Mouse (Mus musculus) stomach, embryonic 16.5 days (tissue): ENCODE results near the gene Rpf2. TPM values are rescaled to one million over a fixed set of nuclear protein-coding genes. Genes with fewer than 3 reads are reported as not detected.

Experiments used
- ATAC-seq: fragments of 200-750 bp; cut with Nextera tagmentation; 2 replicates; pipeline ENCODE4 v1.8.0; 2017; ENCODE audit warnings: moderate number of reproducible peaks, moderate TSS enrichment; ENCODE audit not compliant: insufficient read depth, low FRiP score
- H3K27ac ChIP-seq: fragments of 300-500 bp; sonication (generic); 2 replicates; pipeline ENCODE4 v1.5.1; 2014; ENCODE audit warnings: low read length
- H3K27me3 ChIP-seq: fragments of 300-500 bp; sonication (generic); 2 replicates; pipeline ENCODE4 v1.6.1; 2014; ENCODE audit warnings: low read length, control low read depth, mixed read lengths; ENCODE audit not compliant: control insufficient read depth, insufficient read depth
- H3K36me3 ChIP-seq: fragments of 300-500 bp; sonication (generic); 2 replicates; pipeline ENCODE4 v1.6.1; 2014; ENCODE audit warnings: low read length; ENCODE audit not compliant: control insufficient read depth, insufficient read depth
- H3K4me1 ChIP-seq: fragments of 300-500 bp; sonication (generic); 2 replicates; pipeline ENCODE4 v1.6.1; 2014; ENCODE audit warnings: low read length, control low read depth, mixed read lengths; ENCODE audit not compliant: control insufficient read depth, insufficient read depth
- H3K4me2 ChIP-seq: fragments of 300-500 bp; sonication (generic); 2 replicates; pipeline ENCODE4 v1.6.1; 2014; ENCODE audit warnings: low read depth, low read length, mixed read lengths
- H3K4me3 ChIP-seq: fragments of 300-500 bp; sonication (generic); replicated peaks from 2 replicates; pipeline ENCODE4 v1.5.1; 2014; ENCODE audit warnings: mild to moderate bottlenecking, low read length
- H3K9ac ChIP-seq: fragments of 300-500 bp; sonication (generic); 2 replicates; pipeline ENCODE4 v1.6.1; 2014; ENCODE audit warnings: low read length
- H3K9me3 ChIP-seq: fragments of 300-500 bp; sonication (generic); replicated peaks from 2 replicates; pipeline ENCODE4 v1.6.1; 2016; ENCODE audit warnings: low read length, control low read depth; ENCODE audit not compliant: control insufficient read depth
- whole genome bisulfite sequencing: fragments of 180-500 bp; shearing (Covaris S2); extraction: QIAGEN DNeasy Blood & Tissue Kit; methylation state at CpG from one replicate; pipeline ENCODE4 v1.1.7; 2014; 5-methylcytosine and 5-hydroxymethylcytosine counted together
- polyA plus RNA-seq: library from polyadenylated mRNA; unstranded; fragments of >200 nt; fragmentation: Nextera tagmentation; extraction: Ambion mirVana; gene quantifications from 2 replicates; pipeline ENCODE4 v1.2.1, GENCODE M21; 2015

Rpf2 gene
- 50.6 and 55.3 TPM in 2 replicates for polyA plus RNA-seq

DNA sequence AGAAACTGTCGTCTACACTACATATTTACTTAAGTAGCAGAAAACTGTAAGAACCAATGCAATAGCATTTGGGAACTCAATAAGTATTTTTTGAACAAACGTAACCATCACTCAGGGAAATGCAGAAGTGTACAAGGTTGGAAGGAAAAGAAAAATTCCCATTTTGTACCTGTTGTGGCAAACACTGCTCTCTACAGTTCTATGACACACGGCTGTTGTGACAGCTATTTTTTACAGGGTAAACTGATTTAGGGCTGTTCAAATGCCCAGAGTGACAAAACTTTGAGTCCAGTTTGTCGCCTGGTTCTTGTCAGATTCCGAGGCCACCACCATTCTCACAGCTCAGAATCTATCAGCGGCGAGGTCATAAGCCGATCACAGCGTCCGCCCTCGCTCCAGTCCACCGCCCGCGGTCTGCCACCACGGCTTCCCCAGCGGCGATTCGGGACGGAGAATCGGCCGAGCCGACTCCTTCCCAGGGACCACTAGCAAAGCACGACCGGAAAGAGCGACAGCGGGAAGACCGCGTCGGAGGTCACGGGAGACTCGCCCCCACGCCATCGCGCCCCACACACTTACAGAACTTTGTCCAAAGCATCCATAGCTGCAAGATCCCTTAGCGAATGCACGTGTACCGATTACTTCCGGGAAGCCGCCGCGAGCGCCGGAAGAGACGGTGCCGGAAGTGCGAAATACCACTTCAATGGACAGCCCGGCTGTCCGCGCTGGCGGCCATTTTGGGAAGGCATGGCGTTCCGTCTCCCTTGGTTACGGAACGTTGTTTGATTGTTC is at the start of gene Rpf2:
Gene Rpf2, minus strand, starts transcription at position 663 of the 792 bp plus-strand sequence.
- H3K4me1 ChIP-seq = no peaks in the 10 kb centered on the region
- H3K27ac ChIP-seq = peak within 1 kb of the TSS; percentile 51; the same call in 1 of the 2 replicates

DNA sequence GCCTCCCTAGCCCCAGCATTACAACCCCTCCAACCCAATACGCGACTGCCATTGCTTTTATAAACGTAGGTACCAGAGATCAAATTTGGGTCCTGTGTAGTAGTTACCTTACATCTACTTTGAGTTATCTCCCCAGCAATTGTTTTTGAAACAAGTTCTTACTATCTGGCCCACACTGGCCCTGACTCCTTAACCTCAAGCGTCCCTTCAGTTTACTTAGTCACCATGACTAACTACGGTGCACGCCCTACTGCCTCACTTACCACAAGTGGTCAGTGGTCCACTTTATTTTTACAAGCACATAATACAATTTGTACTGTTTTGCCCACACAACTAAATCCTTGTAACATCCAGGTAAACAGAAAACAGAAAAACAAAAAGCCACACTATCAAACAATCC is 45.8 kb upstream of the Rpf2 start:
- Histone ChIP-seq H3K9ac (no peak overlapping the region), H3K27me3 (no peaks in the 10 kb centered on the region), H3K4me2 (no peak overlapping the region), H3K27ac (no peak overlapping the region), H3K4me3 (no peak overlapping the region), H3K9me3 (no peaks in the 10 kb centered on the region), H3K4me1 (peaks cover 8% of the 10 kb centered on the region), H3K36me3 (peaks cover 5% of the 10 kb centered on the region; the same call in 1 of the 2 replicates)
- no peak for ATAC-seq
- WGBS = 82% methylated on average over 6 of the region's 6 CpGs

More for the DNA sequence above, at the start of gene Rpf2:
- Histone ChIP-seq H3K36me3 (peaks cover 19% of the 10 kb centered on the region), H3K4me3 (peak within 1 kb of the TSS; percentile 92), H3K9me3 (no peaks in the 10 kb centered on the region), H3K9ac (peak within 1 kb of the TSS; percentile 80), H3K4me2 (peak within 1 kb of the TSS; percentile 86), H3K27me3 (no peaks in the 10 kb centered on the region)
- under 1% methylated on average over 54 of the region's 54 CpGs for WGBS
- ATAC-seq = peak; percentile 92

DNA sequence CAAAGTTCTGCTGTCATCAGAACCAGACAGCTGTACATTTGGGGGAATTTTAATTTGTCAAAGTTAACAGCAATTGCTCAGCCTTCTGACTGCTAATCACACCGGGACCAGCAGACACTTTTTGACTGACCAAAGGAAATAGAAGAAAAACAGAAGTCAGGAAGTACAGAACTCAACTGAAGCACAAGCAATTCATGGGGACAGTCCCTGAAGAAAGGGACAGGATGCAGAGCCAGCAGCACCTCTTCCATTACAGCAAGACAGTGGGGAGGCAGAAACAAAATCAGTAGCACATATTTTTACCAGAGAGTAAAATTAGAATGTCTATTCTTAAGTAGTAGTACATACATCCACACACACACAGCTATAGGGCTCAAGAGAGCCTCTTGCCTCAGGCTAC is 39.9 kb upstream of the Rpf2 start:
- Histone ChIP-seq H3K27me3 (no peaks in the 10 kb centered on the region), H3K9me3 (no peaks in the 10 kb centered on the region; the same call in 1 of the 2 replicates)

DNA sequence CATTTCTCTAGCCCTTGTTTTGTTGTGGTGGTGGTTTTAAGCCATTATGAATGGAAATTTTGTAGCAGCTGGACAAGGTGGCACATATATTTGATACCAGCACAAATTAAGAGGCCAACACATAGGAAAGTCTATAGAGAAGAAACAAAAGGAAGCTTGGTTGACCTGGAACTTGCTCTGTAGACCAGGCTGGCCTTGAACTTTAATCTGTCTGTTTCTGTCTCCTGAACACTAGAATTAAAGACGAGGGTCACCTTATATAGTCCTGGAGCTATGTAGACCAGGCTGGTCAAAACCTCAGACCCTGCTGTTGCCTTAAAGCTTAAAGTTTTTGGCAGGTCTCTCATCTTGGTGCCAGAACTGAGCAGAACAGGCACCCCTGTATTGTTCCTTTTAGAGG is 38.7 kb upstream of the Rpf2 start:
- Histone ChIP-seq H3K27me3 (no peaks in the 10 kb centered on the region), H3K36me3 (peaks cover 7% of the 10 kb centered on the region; the same call in 1 of the 2 replicates), H3K9me3 (no peaks in the 10 kb centered on the region; the same call in 1 of the 2 replicates), H3K27ac (no peak overlapping the region), H3K4me2 (no peak overlapping the region), H3K9ac (no peak overlapping the region), H3K4me3 (no peak overlapping the region), H3K4me1 (no peaks in the 10 kb centered on the region)
- 82% methylated on average over 1 of the region's 1 CpGs for WGBS
- ATAC-seq = no peak

More for the DNA sequence above, 39.9 kb upstream of the Rpf2 start:
- Histone ChIP-seq H3K36me3 (peaks cover 11% of the 10 kb centered on the region; the same call in 1 of the 2 replicates), H3K4me3 (no peak overlapping the region), H3K4me2 (no peak overlapping the region), H3K9ac (no peak overlapping the region), H3K27ac (no peak overlapping the region), H3K4me1 (no peaks in the 10 kb centered on the region)
- ATAC-seq = no peak
- WGBS = 91% methylated on average over 1 of the region's 1 CpGs

DNA sequence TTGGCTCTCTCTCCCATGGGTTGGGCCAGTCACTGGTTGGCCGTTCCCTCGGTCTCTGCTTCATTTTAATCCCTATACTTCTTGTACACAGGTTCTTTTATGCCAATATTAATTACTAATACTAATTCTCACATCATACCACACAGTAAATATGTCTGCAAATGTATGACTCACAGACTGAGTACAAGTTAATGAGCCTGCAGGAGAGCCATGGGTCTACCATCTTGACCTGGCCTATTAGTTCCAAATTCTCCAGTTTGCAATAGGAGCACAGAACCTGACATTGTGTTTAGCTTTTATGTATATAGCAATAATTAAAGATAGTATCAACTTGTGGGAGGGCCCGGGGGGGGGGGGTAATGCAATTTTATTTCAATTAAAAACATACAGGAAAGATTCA is 38.2 kb upstream of the Rpf2 start:
- no peaks in the 10 kb centered on the region for H3K4me1 ChIP-seq
- H3K27me3 ChIP-seq = no peaks in the 10 kb centered on the region
- no peaks in the 10 kb centered on the region; the same call in 1 of the 2 replicates for H3K9me3 ChIP-seq
- WGBS = 82% methylated on average over 3 of the region's 3 CpGs
- peaks cover 7% of the 10 kb centered on the region; the same call in 1 of the 2 replicates for H3K36me3 ChIP-seq
- no peak overlapping the region for H3K9ac ChIP-seq
- no peak for ATAC-seq
- H3K4me2 ChIP-seq = no peak overlapping the region
- H3K4me3 ChIP-seq = no peak overlapping the region
- H3K27ac ChIP-seq = no peak overlapping the region

DNA sequence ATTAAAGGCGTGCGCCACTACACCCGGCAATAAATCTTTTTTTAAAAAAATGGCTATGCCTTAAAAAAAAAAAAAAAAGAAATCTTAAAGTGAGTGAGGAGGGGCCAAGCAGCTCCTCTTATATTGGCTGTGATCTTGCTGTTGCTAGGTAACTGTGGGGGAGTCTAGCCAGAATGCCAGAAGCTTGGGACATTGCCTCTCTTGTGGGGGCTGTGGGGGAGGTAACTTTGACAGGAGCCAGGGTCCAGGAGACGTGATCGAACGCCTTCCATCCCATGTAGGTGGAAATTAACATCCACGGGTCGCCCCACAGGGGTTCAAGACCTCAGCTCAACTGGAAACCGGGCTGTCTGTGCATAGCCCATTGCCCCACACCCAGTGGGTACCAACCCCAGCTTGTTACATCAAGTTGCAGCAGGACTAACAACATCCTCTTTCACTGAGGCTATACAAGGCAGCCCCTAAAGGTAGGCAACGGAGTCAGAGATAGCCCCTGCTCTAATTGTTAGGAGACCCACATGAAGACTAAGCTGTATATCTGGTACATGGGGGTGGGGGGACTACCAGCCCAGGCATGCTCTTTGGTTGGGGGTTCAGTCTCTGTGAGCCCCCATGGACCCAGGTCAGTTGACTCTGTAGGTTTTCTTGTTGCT is 37.5 kb upstream of the Rpf2 start:
- no peak overlapping the region for H3K4me2 ChIP-seq
- H3K9me3 ChIP-seq = no peaks in the 10 kb centered on the region; the same call in 1 of the 2 replicates
- H3K27ac ChIP-seq = no peak overlapping the region
- no peak overlapping the region for H3K9ac ChIP-seq
- peaks cover 7% of the 10 kb centered on the region; the same call in 1 of the 2 replicates for H3K36me3 ChIP-seq
- ATAC-seq = no peak; the same call in 1 of the 2 replicates
- no peaks in the 10 kb centered on the region for H3K27me3 ChIP-seq
- H3K4me3 ChIP-seq = no peak overlapping the region
- WGBS = 84% methylated on average over 10 of the region's 10 CpGs
- no peaks in the 10 kb centered on the region for H3K4me1 ChIP-seq

DNA sequence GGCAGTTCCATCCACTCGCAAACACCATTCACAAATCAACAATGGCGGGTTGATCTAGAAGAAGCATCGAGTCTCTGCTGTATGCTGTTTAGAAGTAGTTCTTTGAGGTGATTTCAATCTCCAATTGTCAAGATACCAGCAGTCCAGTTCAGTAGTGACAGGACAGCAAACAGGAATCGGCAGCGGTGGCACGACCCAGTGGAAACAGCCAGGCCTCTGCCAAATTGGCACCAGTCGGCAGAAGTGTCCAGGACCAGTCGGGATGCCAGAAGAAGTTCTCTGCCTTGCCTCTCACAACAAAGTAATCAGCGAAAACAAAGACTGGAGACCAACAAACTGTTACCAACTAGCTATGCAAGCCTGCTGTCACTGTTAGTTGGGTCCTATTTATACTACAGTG is 36.8 kb upstream of the Rpf2 start:
- H3K9ac ChIP-seq = no peak overlapping the region
- ATAC-seq = no peak
- H3K4me3 ChIP-seq = no peak overlapping the region
- H3K27me3 ChIP-seq = no peaks in the 10 kb centered on the region
- H3K4me2 ChIP-seq = no peak overlapping the region
- 90% methylated on average over 9 of the region's 9 CpGs for WGBS
- no peak overlapping the region for H3K27ac ChIP-seq
- peaks cover 7% of the 10 kb centered on the region; the same call in 1 of the 2 replicates for H3K36me3 ChIP-seq
- H3K4me1 ChIP-seq = no peaks in the 10 kb centered on the region
- H3K9me3 ChIP-seq = no peaks in the 10 kb centered on the region; the same call in 1 of the 2 replicates

DNA sequence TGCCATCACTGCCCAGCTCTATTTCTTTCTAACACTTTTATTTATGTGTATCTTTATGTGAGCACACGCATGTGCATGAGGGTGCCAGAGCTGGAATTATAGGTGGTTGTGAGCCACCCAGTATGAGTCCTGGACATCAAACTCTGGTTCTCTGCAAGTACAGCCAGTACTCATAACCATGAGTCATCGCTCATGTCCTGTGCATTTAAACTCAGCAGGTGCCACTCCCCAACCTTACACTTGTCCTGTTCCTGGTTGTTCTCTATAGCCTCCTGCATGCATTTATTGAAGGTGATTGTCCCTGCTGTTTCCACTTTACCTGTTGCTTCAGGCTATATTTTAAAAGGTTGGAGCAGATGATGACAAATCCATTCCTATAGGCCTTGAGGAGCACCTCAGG is 34.7 kb upstream of the Rpf2 start:
- Histone ChIP-seq H3K36me3 (peaks cover 4% of the 10 kb centered on the region; the same call in 1 of the 2 replicates), H3K4me2 (no peak overlapping the region)
- ATAC-seq = peak; percentile 57; the same call in 1 of the 2 replicates

DNA sequence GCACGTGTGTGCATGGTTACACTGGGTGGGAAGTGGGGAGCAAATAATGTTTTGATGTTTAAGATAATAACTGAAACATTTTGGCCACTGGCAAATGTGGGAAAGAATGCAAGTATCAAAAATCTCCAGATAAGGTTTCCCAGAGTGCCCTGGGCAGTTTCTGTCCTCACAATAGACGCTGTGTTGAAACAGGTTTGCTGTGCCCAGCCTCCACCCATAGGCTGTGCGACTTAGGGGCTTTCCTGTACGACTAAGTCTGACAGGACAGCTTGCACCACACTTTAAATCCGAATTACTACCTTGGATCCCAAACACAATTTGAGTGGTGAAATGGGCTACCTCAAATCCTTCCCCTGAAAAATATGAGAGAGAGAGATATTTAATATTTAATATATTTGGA is 31.5 kb upstream of the Rpf2 start:
- Histone ChIP-seq H3K9ac (no peak overlapping the region), H3K27me3 (no peaks in the 10 kb centered on the region), H3K9me3 (no peaks in the 10 kb centered on the region; the same call in 1 of the 2 replicates), H3K4me3 (no peak overlapping the region), H3K4me2 (no peak overlapping the region), H3K4me1 (peaks cover 3% of the 10 kb centered on the region; the same call in 1 of the 2 replicates), H3K27ac (no peak overlapping the region), H3K36me3 (no peaks in the 10 kb centered on the region)
- 53% methylated on average over 5 of the region's 5 CpGs for WGBS
- ATAC-seq = peak; percentile 76; the same call in 1 of the 2 replicates

More for the DNA sequence above, 34.7 kb upstream of the Rpf2 start:
- Histone ChIP-seq H3K9me3 (no peaks in the 10 kb centered on the region; the same call in 1 of the 2 replicates), H3K9ac (no peak overlapping the region), H3K4me1 (peaks cover 3% of the 10 kb centered on the region; the same call in 1 of the 2 replicates), H3K27me3 (no peaks in the 10 kb centered on the region), H3K4me3 (no peak overlapping the region), H3K27ac (no peak overlapping the region)
- WGBS = 89% methylated on average over 2 of the region's 2 CpGs
